24 mouse cellular contexts compared by ENCODE assay signal in genomic region chr17:82252362-82252761, GRCm38 (mm10).
DNase-seq lines count a peak whose midpoint lies in the region; ATAC-seq and TF ChIP-seq lines count a peak whose summit lies in the region.
"Had no signal": no experiment of that assay in that cellular context is flagged by ENCODE, and none has a peak within 500 bp of the region (broad histone marks: within the 10 kb centered on the region; RNA-seq: fewer than 3 reads in every experiment).

No protein-coding gene starts in this region.

- no peak overlapping the region for H3K4me2 ChIP-seq in forebrain, postnatal 0 days (ENCODE audit: low read depth)
- H3K4me2 ChIP-seq in forebrain, embryonic 12.5 days, result no peak overlapping the region
- H3K4me2 ChIP-seq in hindbrain, embryonic 12.5 days (replicated peaks), result no peak overlapping the region
- H3K4me2 ChIP-seq: embryonic facial prominence, embryonic 12.5 days; forebrain, embryonic 15.5 days had no signal

- H3K36me3 ChIP-seq in forebrain, postnatal 0 days (ENCODE audit: insufficient read depth), result no peaks in the 10 kb centered on the region
- no peaks in the 10 kb centered on the region for H3K36me3 ChIP-seq in forebrain, embryonic 12.5 days (replicated peaks)
- no peaks in the 10 kb centered on the region for H3K36me3 ChIP-seq in hindbrain, embryonic 12.5 days
- H3K36me3 ChIP-seq: embryonic facial prominence, embryonic 10.5 days; embryonic facial prominence, embryonic 12.5 days; forebrain, embryonic 15.5 days; G1E had no signal

- no peak overlapping the region for H3K27ac ChIP-seq in forebrain, postnatal 0 days (ENCODE audit: low read depth, low read length)
- no peak overlapping the region for H3K27ac ChIP-seq in forebrain, embryonic 12.5 days
- H3K27ac ChIP-seq in hindbrain, embryonic 12.5 days, result no peak overlapping the region
- H3K27ac ChIP-seq: embryonic facial prominence, embryonic 10.5 days; embryonic facial prominence, embryonic 12.5 days; forebrain, embryonic 15.5 days had no signal

- intact Hi-C loops in left cerebral cortex, postnatal 4 days (cut with DNase I), result no loop called here

- H3K4me1 ChIP-seq in forebrain, postnatal 0 days (ENCODE audit: insufficient read depth), result no peaks in the 10 kb centered on the region
- H3K4me1 ChIP-seq in forebrain, embryonic 12.5 days, result no peaks in the 10 kb centered on the region
- no peaks in the 10 kb centered on the region for H3K4me1 ChIP-seq in hindbrain, embryonic 12.5 days
- H3K4me1 ChIP-seq: embryonic facial prominence, embryonic 10.5 days; embryonic facial prominence, embryonic 12.5 days; forebrain, embryonic 15.5 days had no signal

- no peak overlapping the region for H3K4me3 ChIP-seq in forebrain, postnatal 0 days (ENCODE audit: low read depth, low read length)
- H3K4me3 ChIP-seq in forebrain, embryonic 12.5 days (replicated peaks), result no peak overlapping the region
- no peak overlapping the region for H3K4me3 ChIP-seq in hindbrain, embryonic 12.5 days
- H3K4me3 ChIP-seq: embryonic facial prominence, embryonic 10.5 days; embryonic facial prominence, embryonic 12.5 days; forebrain, embryonic 15.5 days had no signal

- H3K9ac ChIP-seq in forebrain, postnatal 0 days, result no peak overlapping the region
- H3K9ac ChIP-seq in forebrain, embryonic 12.5 days, result no peak overlapping the region
- no peak overlapping the region for H3K9ac ChIP-seq in hindbrain, embryonic 12.5 days
- H3K9ac ChIP-seq: embryonic facial prominence, embryonic 12.5 days; forebrain, embryonic 15.5 days had no signal

- DNase-seq in forebrain, postnatal 0 days, result peak; percentile 17
- DNase-seq in 3T3-L1 (ENCODE audit: low read depth, low spot score), result peak; percentile 46
- peak; percentile 56 for DNase-seq in adipocyte (ENCODE audit: low spot score)
- DNase-seq in telencephalon, adult 2 months (ENCODE audit: low read depth, low spot score), result peak; percentile 15
- DNase-seq in left cerebral cortex, postnatal 4 days, result no peak
- DNase-seq: adrenal gland, adult 2 months; adrenal gland, postnatal 10 days; adrenal gland, postnatal 25 days; B cell, adult 2 months; cerebellum, adult 11-12 months; cerebellum, adult 2 months; cerebellum, adult 9-10 months; cerebellum, postnatal 10 days; cerebellum, postnatal 25 days had no signal

- 77% methylated on average over 2 of the region's 2 CpGs for WGBS in forebrain, postnatal 0 days
- 86% methylated on average over 2 of the region's 2 CpGs for WGBS in forebrain, embryonic 12.5 days
- WGBS in hindbrain, embryonic 12.5 days, result 99% methylated on average over 2 of the region's 2 CpGs

- no peaks in the 10 kb centered on the region for H3K27me3 ChIP-seq in forebrain, postnatal 0 days (ENCODE audit: insufficient read depth, low read length)
- no peaks in the 10 kb centered on the region for H3K27me3 ChIP-seq in forebrain, embryonic 12.5 days
- no peaks in the 10 kb centered on the region for H3K27me3 ChIP-seq in hindbrain, embryonic 12.5 days
- H3K27me3 ChIP-seq: CH12.LX; embryonic facial prominence, embryonic 12.5 days; forebrain, embryonic 15.5 days; Patski had no signal

- TF ChIP-seq CTCF in forebrain, postnatal 0 days (IDR thresholded peaks at IDR 0.05; ENCODE audit: low read depth), result no peak

- ATAC-seq in forebrain, postnatal 0 days, result peak; percentile 27; the same call in 1 of the 2 replicates
- ATAC-seq in forebrain, embryonic 12.5 days (ENCODE audit: low FRiP score), result no peak
- no peak for ATAC-seq in hindbrain, embryonic 12.5 days (ENCODE audit: low FRiP score)
- ATAC-seq: activated CD4-positive, CD25-positive, alpha-beta regulatory T cell, adult 4 months; CD4-positive, CD25-positive, alpha-beta regulatory T cell, adult 4 months; Patski had no signal

- no peaks in the 10 kb centered on the region for H3K9me3 ChIP-seq in forebrain, postnatal 0 days (ENCODE audit: low read length)
- no peaks in the 10 kb centered on the region for H3K9me3 ChIP-seq in forebrain, embryonic 12.5 days
- H3K9me3 ChIP-seq in hindbrain, embryonic 12.5 days (replicated peaks), result no peaks in the 10 kb centered on the region
- H3K9me3 ChIP-seq: embryonic facial prominence, embryonic 10.5 days; embryonic facial prominence, embryonic 12.5 days; forebrain, embryonic 15.5 days; G1E had no signal
